Mouse (Mus musculus) liver, postnatal 0 days (tissue): ENCODE results near the gene Vamp1.

Experiments used
- CTCF ChIP-seq: sonication (generic); IDR thresholded peaks from 2 replicates; pipeline ENCODE4 v1.5.1; 2016; ENCODE audit warnings: antibody characterized with exemption, low read depth
- EP300 ChIP-seq: IDR thresholded peaks from 2 replicates; pipeline ENCODE4 v1.6.1; 2016; ENCODE audit warnings: antibody characterized with exemption, low read depth, mild to moderate bottlenecking

DNA sequence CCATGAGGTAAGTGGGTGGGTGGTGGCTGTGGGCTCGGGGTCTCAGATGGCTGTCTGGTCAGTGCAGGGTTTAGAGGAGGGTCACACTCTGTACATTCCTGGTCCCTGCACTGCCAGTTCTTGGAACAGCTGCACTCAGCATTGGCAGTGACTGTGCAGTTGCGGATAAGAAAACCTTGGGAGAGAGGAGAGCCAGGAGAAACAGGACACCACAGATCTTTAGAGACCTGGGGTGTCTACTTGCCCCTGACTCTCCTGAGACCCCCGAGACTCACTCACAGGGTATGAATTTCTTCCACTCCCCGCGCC lies 19.1 kb downstream of the Vamp1 start:
- TF ChIP-seq EP300 = no peak
- TF ChIP-seq CTCF = no peak
